Mouse (Mus musculus): ENCODE results near the gene Gtf2ird1.
A peak's percentile ranks its signal among the peaks of the same experiment; 100 is the strongest.
"Not testable (repeated sequence)": the region's sequence is repeated elsewhere in the genome, so short reads cannot be mapped to it uniquely, and the experiment has no call there.

Gtf2ird1 gene

GRCm38 (mm10) chr5:134456503-134456962, at the start of gene Gtf2ird1:
Gtf2ird1 (minus strand) TSS chr5:134456716.
- DNase-seq (ENCODE audit: low spot score): no peak

GRCm38 (mm10) chr5:134505810-134506292, 49.3 kb upstream of the Gtf2ird1 start:
- no peak for DNase-seq (ENCODE audit: low spot score)

GRCm38 (mm10) chr5:134502591-134502990, 46.1 kb upstream of the Gtf2ird1 start:
- no peak for DNase-seq (ENCODE audit: low spot score)

GRCm38 (mm10) chr5:134501453-134501852, 44.9 kb upstream of the Gtf2ird1 start:
- no peak for DNase-seq (ENCODE audit: low spot score)

- DNase-seq (ENCODE audit: low spot score): no peak
Observed at GRCm38 (mm10) chr5:134500681-134501080, 44.2 kb upstream of the Gtf2ird1 start.

- DNase-seq (ENCODE audit: low spot score): peak; percentile 36
Observed at GRCm38 (mm10) chr5:134500062-134500461, 43.5 kb upstream of the Gtf2ird1 start.

- no peak for DNase-seq (ENCODE audit: low spot score)
Observed at GRCm38 (mm10) chr5:134497026-134497425, 40.5 kb upstream of the Gtf2ird1 start.

- DNase-seq (ENCODE audit: low spot score): no peak
Observed at GRCm38 (mm10) chr5:134495796-134496195, 39.3 kb upstream of the Gtf2ird1 start.

- peak; percentile 78 for DNase-seq (ENCODE audit: low spot score)
Observed at GRCm38 (mm10) chr5:134494142-134494541, 37.6 kb upstream of the Gtf2ird1 start.

- DNase-seq (ENCODE audit: low spot score): no peak
Observed at GRCm38 (mm10) chr5:134492956-134493355, 36.4 kb upstream of the Gtf2ird1 start.

GRCm38 (mm10) chr5:134491712-134492417, 35.3 kb upstream of the Gtf2ird1 start:
- DNase-seq (ENCODE audit: low spot score): peak; percentile 74

- no peak for DNase-seq (ENCODE audit: low spot score)
Observed at GRCm38 (mm10) chr5:134491206-134491605, 34.7 kb upstream of the Gtf2ird1 start.

- DNase-seq (ENCODE audit: low spot score): peak; percentile 37
Observed at GRCm38 (mm10) chr5:134490465-134490864, 33.9 kb upstream of the Gtf2ird1 start.

GRCm38 (mm10) chr5:134489583-134489982, 33.1 kb upstream of the Gtf2ird1 start:
- no peak for DNase-seq (ENCODE audit: low spot score)

- DNase-seq (ENCODE audit: low spot score): no peak
Observed at GRCm38 (mm10) chr5:134488596-134488995, 32.1 kb upstream of the Gtf2ird1 start.

GRCm38 (mm10) chr5:134488042-134488441, 31.5 kb upstream of the Gtf2ird1 start:
- no peak for DNase-seq (ENCODE audit: low spot score)

- DNase-seq (ENCODE audit: low spot score): peak; percentile 67
Observed at GRCm38 (mm10) chr5:134485900-134486665, 29.6 kb upstream of the Gtf2ird1 start.

- DNase-seq (ENCODE audit: low spot score): no peak
Observed at GRCm38 (mm10) chr5:134485183-134485730, 28.7 kb upstream of the Gtf2ird1 start.

- DNase-seq (ENCODE audit: low spot score): no peak
Observed at GRCm38 (mm10) chr5:134483291-134483690, 26.8 kb upstream of the Gtf2ird1 start.

- DNase-seq (ENCODE audit: low spot score): no peak
Observed at GRCm38 (mm10) chr5:134482331-134482730, 25.8 kb upstream of the Gtf2ird1 start.

- not testable (repeated sequence) for DNase-seq (ENCODE audit: low spot score)
Observed at GRCm38 (mm10) chr5:134478886-134479285, 22.4 kb upstream of the Gtf2ird1 start.

- not testable (repeated sequence) for DNase-seq (ENCODE audit: low spot score)
Observed at GRCm38 (mm10) chr5:134475686-134476085, 19.2 kb upstream of the Gtf2ird1 start.
